ENCODE assay signal across 25 mouse cellular contexts in the genomic region with DNA sequence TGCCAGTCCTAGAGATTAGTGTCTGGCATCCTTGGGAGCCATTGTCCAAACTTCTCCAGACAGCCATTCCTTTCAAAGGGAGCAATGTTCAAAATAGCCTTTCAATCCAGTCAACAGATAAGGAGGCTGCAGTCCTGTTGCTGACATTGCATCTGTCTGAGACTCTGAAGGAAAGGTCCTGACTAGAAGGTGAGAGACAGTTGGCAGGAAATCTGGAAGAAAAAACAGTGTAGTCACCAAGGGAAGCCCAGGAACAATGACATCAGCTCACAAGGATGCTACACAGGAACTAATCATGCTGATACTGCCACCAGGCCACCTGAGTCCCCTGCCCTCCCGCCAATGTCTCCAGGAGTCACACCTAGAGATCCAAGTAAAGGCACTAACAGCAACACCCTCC. TPM values are rescaled to one million over a fixed set of nuclear protein-coding genes. Genes with fewer than 3 reads are reported as not detected.
"Had no signal": no experiment of that assay in that cellular context is flagged by ENCODE, and none has a peak within 500 bp of the region (broad histone marks: within the 10 kb centered on the region; RNA-seq: fewer than 3 reads in every experiment).

No protein-coding gene starts in this region.

- H3K36me3 ChIP-seq: neural tube, embryonic 13.5 days; neural tube, embryonic 15.5 days; stomach, embryonic 15.5 days had no signal

- H3K9ac ChIP-seq: neural tube, embryonic 13.5 days; neural tube, embryonic 15.5 days; stomach, embryonic 15.5 days had no signal

- H3K27ac ChIP-seq: neural tube, embryonic 13.5 days; neural tube, embryonic 15.5 days; stomach, embryonic 15.5 days; stomach, postnatal 0 days had no signal

- H3K27me3 ChIP-seq: neural tube, embryonic 13.5 days; neural tube, embryonic 15.5 days; stomach, embryonic 15.5 days had no signal

- H3K4me1 ChIP-seq: neural tube, embryonic 13.5 days; neural tube, embryonic 15.5 days; stomach, embryonic 15.5 days had no signal

- H3K4me3 ChIP-seq: neural tube, embryonic 13.5 days; neural tube, embryonic 15.5 days; stomach, embryonic 15.5 days had no signal

- DNase-seq: retina, postnatal 1 day; right cerebral cortex, adult 18-20 months; right cerebral cortex, postnatal 14 days; right cerebral cortex, postnatal 25 days; right cerebral cortex, postnatal 4 days; spleen, adult 18-20 months; thymus, adult 18-20 months; thymus, adult 2 months; thymus, postnatal 14 days; thymus, postnatal 25 days; thymus, postnatal 36 days; thymus, postnatal 4 days had no signal

- H3K4me2 ChIP-seq: neural tube, embryonic 13.5 days; neural tube, embryonic 15.5 days; stomach, embryonic 15.5 days had no signal

- H3K9me3 ChIP-seq: neural tube, embryonic 13.5 days; neural tube, embryonic 15.5 days; stomach, embryonic 15.5 days had no signal

RNA-seq across cellular contexts. Expression of gene Gm47996, which starts 13.4 kb away (rescaled TPM):
- total RNA-seq: neutrophil, adult 5-6 weeks had no signal
- polyA plus RNA-seq: neural tube, embryonic 13.5 days; neural tube, embryonic 14.5 days; neural tube, embryonic 15.5 days; small intestine, adult 2 months; stomach, embryonic 14.5 days; stomach, embryonic 15.5 days; stomach, embryonic 16.5 days; stomach, postnatal 0 days; thymus, adult 2 months; thymus, postnatal 0 days; urinary bladder, adult 2 months had no signal

RNA-seq across cellular contexts. Expression of gene 3110040M04Rik, which starts 19.5 kb away (rescaled TPM):
- total RNA-seq: neutrophil, adult 5-6 weeks had no signal
- polyA plus RNA-seq: neural tube, embryonic 13.5 days; neural tube, embryonic 14.5 days; neural tube, embryonic 15.5 days; spleen, adult 2 months; stomach, embryonic 14.5 days; stomach, postnatal 0 days; testis, adult 2 months; thymus, adult 2 months; thymus, postnatal 0 days; urinary bladder, adult 2 months had no signal

RNA-seq across cellular contexts. Expression of gene Gm47995, which starts 25.1 kb away (rescaled TPM):
- total RNA-seq: neutrophil, adult 5-6 weeks had no signal
- polyA plus RNA-seq: neural tube, embryonic 13.5 days; neural tube, embryonic 14.5 days; neural tube, embryonic 15.5 days; stomach, embryonic 14.5 days; stomach, embryonic 16.5 days; stomach, postnatal 0 days; thymus, adult 2 months; thymus, postnatal 0 days; urinary bladder, adult 2 months had no signal

RNA-seq across cellular contexts. Expression of gene Gm8947, which starts 31.2 kb away (rescaled TPM):
- total RNA-seq: neutrophil, adult 5-6 weeks had no signal
- polyA plus RNA-seq: neural tube, embryonic 13.5 days; neural tube, embryonic 14.5 days; neural tube, embryonic 15.5 days; stomach, embryonic 14.5 days; thymus, adult 2 months; thymus, postnatal 0 days; urinary bladder, adult 2 months had no signal

RNA-seq across cellular contexts. Expression of gene Gm47985, which starts 41.0 kb away (rescaled TPM):
- total RNA-seq: neutrophil, adult 5-6 weeks had no signal
- polyA plus RNA-seq: neural tube, embryonic 14.5 days; neural tube, embryonic 15.5 days; stomach, embryonic 14.5 days; stomach, postnatal 0 days; thymus, postnatal 0 days; urinary bladder, adult 2 months had no signal
